Mouse (Mus musculus): ENCODE results near the gene Acvr1b. TPM values are rescaled to one million over a fixed set of nuclear protein-coding genes. Genes with fewer than 3 reads are reported as not detected.

The Acvr1b gene
- polyA plus RNA-seq (2012; ENCODE audit: insufficient read depth, insufficient read length, missing spikeins): 3.1 and 3.2 TPM in 2 replicates

GRCm38 (mm10) chr15:101173421-101174211 lies at the start of gene Acvr1b:
Gene Acvr1b (plus strand): TSS chr15:101174067.
- H3K4me3 ChIP-seq (ENCODE audit: insufficient read depth, low read depth, low read length): peak within 1 kb of the TSS; percentile 76
- H3K27ac ChIP-seq (replicated peaks; ENCODE audit: low read depth, low read length): peak within 1 kb of the TSS; percentile 64
- peaks cover 6% of the 10 kb centered on the region; the same call in 1 of the 2 replicates for H3K4me1 ChIP-seq (ENCODE audit: control insufficient read depth, insufficient read depth, insufficient read length, low read length)

GRCm38 (mm10) chr15:101125561-101125960 lies 48.3 kb upstream of the Acvr1b start:
- no peak overlapping the region for H3K4me3 ChIP-seq (ENCODE audit: insufficient read depth, low read depth, low read length)
- H3K4me1 ChIP-seq (ENCODE audit: control insufficient read depth, insufficient read depth, insufficient read length, low read length): peaks cover 10% of the 10 kb centered on the region
- no peak overlapping the region for H3K27ac ChIP-seq (replicated peaks; ENCODE audit: low read depth, low read length)

- no peak overlapping the region for H3K4me3 ChIP-seq (ENCODE audit: insufficient read depth, low read depth, low read length)
- 0 out of 2 replicates have a peak overlapping the region, but pooled peaks have one; percentile 21 for H3K27ac ChIP-seq (replicated peaks; ENCODE audit: low read depth, low read length)
- H3K4me1 ChIP-seq (ENCODE audit: control insufficient read depth, insufficient read depth, insufficient read length, low read length): peaks cover 18% of the 10 kb centered on the region
Observed at GRCm38 (mm10) chr15:101126876-101127544, 46.9 kb upstream of the Acvr1b start.

- H3K4me1 ChIP-seq (ENCODE audit: control insufficient read depth, insufficient read depth, insufficient read length, low read length): peaks cover 18% of the 10 kb centered on the region; the same call in 1 of the 2 replicates
- peak within 1 kb of the TSS; percentile 80 for H3K4me3 ChIP-seq (ENCODE audit: insufficient read depth, low read depth, low read length)
- peak within 1 kb of the TSS; percentile 92 for H3K27ac ChIP-seq (replicated peaks; ENCODE audit: low read depth, low read length)
Observed at GRCm38 (mm10) chr15:101128181-101129089, 45.4 kb upstream of the Acvr1b start, which contains the start of gene Acvrl1. Gene Acvrl1 (plus strand): TSS chr15:101128522.

- H3K4me1 ChIP-seq (ENCODE audit: control insufficient read depth, insufficient read depth, insufficient read length, low read length): peaks cover 23% of the 10 kb centered on the region; the same call in 1 of the 2 replicates
- peak overlapping the region; percentile 80 for H3K4me3 ChIP-seq (ENCODE audit: insufficient read depth, low read depth, low read length)
- peak overlapping the region; percentile 92 for H3K27ac ChIP-seq (replicated peaks; ENCODE audit: low read depth, low read length)
Observed at GRCm38 (mm10) chr15:101129412-101129811, 44.5 kb upstream of the Acvr1b start.

GRCm38 (mm10) chr15:101131498-101131897 lies 42.4 kb upstream of the Acvr1b start:
- Histone ChIP-seq H3K4me3 (ENCODE audit: insufficient read depth, low read depth, low read length) (peak overlapping the region; percentile 36), H3K27ac (replicated peaks; ENCODE audit: low read depth, low read length) (peak overlapping the region; percentile 66; the same call in 1 of the 2 replicates), H3K4me1 (ENCODE audit: control insufficient read depth, insufficient read depth, insufficient read length, low read length) (peaks cover 23% of the 10 kb centered on the region; the same call in 1 of the 2 replicates)

GRCm38 (mm10) chr15:101132041-101132440 lies 41.8 kb upstream of the Acvr1b start:
- H3K4me1 ChIP-seq (ENCODE audit: control insufficient read depth, insufficient read depth, insufficient read length, low read length): peaks cover 23% of the 10 kb centered on the region; the same call in 1 of the 2 replicates

GRCm38 (mm10) chr15:101132761-101133160 lies 41.1 kb upstream of the Acvr1b start:
- H3K4me3 ChIP-seq (ENCODE audit: insufficient read depth, low read depth, low read length): no peak overlapping the region
- peaks cover 23% of the 10 kb centered on the region; the same call in 1 of the 2 replicates for H3K4me1 ChIP-seq (ENCODE audit: control insufficient read depth, insufficient read depth, insufficient read length, low read length)

More at GRCm38 (mm10) chr15:101132041-101132440, 41.8 kb upstream of the Acvr1b start:
- H3K4me3 ChIP-seq (ENCODE audit: insufficient read depth, low read depth, low read length): peak overlapping the region; percentile 36
- peak overlapping the region; percentile 66 for H3K27ac ChIP-seq (replicated peaks; ENCODE audit: low read depth, low read length)

GRCm38 (mm10) chr15:101133993-101134704 lies 39.7 kb upstream of the Acvr1b start:
- H3K4me1 ChIP-seq (ENCODE audit: control insufficient read depth, insufficient read depth, insufficient read length, low read length): peaks cover 26% of the 10 kb centered on the region
- peak overlapping the region; percentile 70 for H3K27ac ChIP-seq (replicated peaks; ENCODE audit: low read depth, low read length)
- H3K4me3 ChIP-seq (ENCODE audit: insufficient read depth, low read depth, low read length): peak overlapping the region; percentile 19; the same call in 1 of the 2 replicates

More at GRCm38 (mm10) chr15:101132761-101133160, 41.1 kb upstream of the Acvr1b start:
- H3K27ac ChIP-seq (replicated peaks; ENCODE audit: low read depth, low read length): peak overlapping the region; percentile 66

GRCm38 (mm10) chr15:101135405-101135804 lies 38.5 kb upstream of the Acvr1b start:
- Histone ChIP-seq H3K4me3 (ENCODE audit: insufficient read depth, low read depth, low read length) (0 out of 2 replicates have a peak overlapping the region, but pooled peaks have one; percentile 4), H3K4me1 (ENCODE audit: control insufficient read depth, insufficient read depth, insufficient read length, low read length) (peaks cover 26% of the 10 kb centered on the region), H3K27ac (replicated peaks; ENCODE audit: low read depth, low read length) (no peak overlapping the region)

- Histone ChIP-seq H3K4me3 (ENCODE audit: insufficient read depth, low read depth, low read length) (no peak overlapping the region), H3K4me1 (ENCODE audit: control insufficient read depth, insufficient read depth, insufficient read length, low read length) (peaks cover 15% of the 10 kb centered on the region), H3K27ac (replicated peaks; ENCODE audit: low read depth, low read length) (no peak overlapping the region)
Observed at GRCm38 (mm10) chr15:101137455-101137854, 36.4 kb upstream of the Acvr1b start.

GRCm38 (mm10) chr15:101138675-101139074 lies 35.2 kb upstream of the Acvr1b start:
- Histone ChIP-seq H3K4me1 (ENCODE audit: control insufficient read depth, insufficient read depth, insufficient read length, low read length) (peaks cover 6% of the 10 kb centered on the region), H3K27ac (replicated peaks; ENCODE audit: low read depth, low read length) (no peak overlapping the region), H3K4me3 (ENCODE audit: insufficient read depth, low read depth, low read length) (no peak overlapping the region)

GRCm38 (mm10) chr15:101139885-101140284 lies 34.0 kb upstream of the Acvr1b start:
- Histone ChIP-seq H3K4me1 (ENCODE audit: control insufficient read depth, insufficient read depth, insufficient read length, low read length) (peaks cover 3% of the 10 kb centered on the region; the same call in 1 of the 2 replicates), H3K27ac (replicated peaks; ENCODE audit: low read depth, low read length) (no peak overlapping the region), H3K4me3 (ENCODE audit: insufficient read depth, low read depth, low read length) (no peak overlapping the region)

- Histone ChIP-seq H3K27ac (replicated peaks; ENCODE audit: low read depth, low read length) (0 out of 2 replicates have a peak overlapping the region, but pooled peaks have one; percentile 1), H3K4me1 (ENCODE audit: control insufficient read depth, insufficient read depth, insufficient read length, low read length) (peaks cover 3% of the 10 kb centered on the region; the same call in 1 of the 2 replicates)
Observed at GRCm38 (mm10) chr15:101140587-101140986, 33.3 kb upstream of the Acvr1b start.

More at GRCm38 (mm10) chr15:101140587-101140986, 33.3 kb upstream of the Acvr1b start:
- no peak overlapping the region for H3K4me3 ChIP-seq (ENCODE audit: insufficient read depth, low read depth, low read length)

All from brown adipose tissue, adult 24 weeks (tissue).